10 mouse cellular contexts compared by ENCODE assay signal in the genomic region with DNA sequence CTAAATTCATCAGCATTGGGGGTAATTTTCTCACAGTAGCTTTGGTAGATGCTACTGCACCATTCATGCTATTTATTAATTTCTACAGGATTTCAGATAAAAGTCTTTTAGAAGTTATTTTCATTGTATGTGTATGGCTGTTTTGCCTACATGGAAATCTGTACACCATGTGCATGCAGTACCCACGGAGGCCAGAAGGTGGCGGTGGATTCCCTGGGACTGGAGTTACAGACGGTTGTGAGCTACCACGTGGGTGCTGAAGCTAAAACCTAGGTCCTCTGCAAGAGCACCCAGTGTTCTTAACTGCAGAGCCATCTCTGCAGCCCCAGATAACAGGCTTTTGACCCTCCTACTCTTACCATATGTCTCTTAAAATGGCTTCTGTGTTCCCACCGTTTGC.
DNase-seq lines count a peak whose midpoint lies in the region; ATAC-seq and TF ChIP-seq lines count a peak whose summit lies in the region.
"Had no signal": no experiment of that assay in that cellular context is flagged by ENCODE, and none has a peak within 500 bp of the region (broad histone marks: within the 10 kb centered on the region; RNA-seq: fewer than 3 reads in every experiment).

No protein-coding gene starts in this region.

- peak; percentile 69 for TF ChIP-seq CTCF in layer of hippocampus, adult 2 months (conservative IDR thresholded peaks at IDR 0.05)

- DNase-seq in embryo, embryonic 10 days (ENCODE audit: low spot score): peak; percentile 16
- DNase-seq in embryo, embryonic 11 days: no peak
- no peak for DNase-seq in layer of hippocampus, adult 2 months (ENCODE audit: low spot score in 2 of 2)
- no peak for DNase-seq in layer of hippocampus, postnatal 36 days
- DNase-seq in 416B (ENCODE audit: low read depth): peak; percentile 0
- DNase-seq in c-Kit-negative CD71-positive TER-119-positive erythroid progenitor cells, embryonic 14.5 days (ENCODE audit: low read depth, low spot score): peak; percentile 0
- no peak for DNase-seq in MN1 (ENCODE audit: low spot score)

- H3K27ac ChIP-seq in layer of hippocampus, adult 2 months: no peak overlapping the region

- no peak for ATAC-seq in frontal cortex, adult (ENCODE audit: low TSS enrichment)
- ATAC-seq: forebrain, embryonic 16.5 days; midbrain, embryonic 16.5 days had no signal

- H3K4me3 ChIP-seq in layer of hippocampus, adult 2 months: no peak overlapping the region

Comparison
In these comparisons a context has a peak if more than half of its experiments do, and no peak if none do; other contexts are left out.
1. DNase-seq: peak in embryo, embryonic 10 days (single experiment), 416B (single experiment) and c-Kit-negative CD71-positive TER-119-positive erythroid progenitor cells, embryonic 14.5 days (single experiment); none in embryo, embryonic 11 days (single experiment), layer of hippocampus, adult 2 months (0 of 2), layer of hippocampus, postnatal 36 days (0 of 2) and MN1 (single experiment).